Mouse (Mus musculus) ES-E14 (cell line): ENCODE results near the gene Ceacam18. TPM values are rescaled to one million over a fixed set of nuclear protein-coding genes. Genes with fewer than 3 reads are reported as not detected.
"Not testable (repeated sequence)": the region's sequence is repeated elsewhere in the genome, so short reads cannot be mapped to it uniquely, and the experiment has no call there.

Experiments
- DNase-seq: peaks from one replicate; pipeline ENCODE4 v3.0.0-alpha.2; 2013; ENCODE audit warnings: low read depth, low spot score
- H3K27ac ChIP-seq: 2 replicates; pipeline ENCODE4 v1.5.1; 2012; ENCODE audit warnings: low read depth, mild to moderate bottlenecking, low read length, moderate library complexity, mixed read lengths; ENCODE audit not compliant: poor library complexity, insufficient read depth, severe bottlenecking
- H3K36me3 ChIP-seq: 2 replicates; pipeline ENCODE4 v1.6.1; 2012; ENCODE audit warnings: mild to moderate bottlenecking, low read length, moderate library complexity, mixed read lengths; ENCODE audit not compliant: control insufficient read depth, poor library complexity, insufficient read depth, severe bottlenecking
- H3K4me1 ChIP-seq, 2 experiments: fragments of 150-350 bp in 1 of 2; sonication (generic) in 1 of 2; 2 replicates each; pipeline ENCODE4 v1.6.1; 2012; ENCODE audit warnings: low read length in 2 of 2, mild to moderate bottlenecking in 1 of 2, mixed read lengths in 1 of 2; ENCODE audit not compliant: control insufficient read depth in 2 of 2, insufficient read depth in 2 of 2, poor library complexity in 1 of 2
- H3K4me3 ChIP-seq, 2 experiments: fragments of 150-350 bp in 1 of 2; sonication (generic) in 1 of 2; 2 replicates each; pipeline ENCODE4 v1.5.1; 2012; ENCODE audit warnings: low read length in 2 of 2, low read depth in 1 of 2, mild to moderate bottlenecking in 1 of 2, mixed read lengths in 1 of 2; ENCODE audit not compliant: insufficient read depth in 1 of 2, poor library complexity in 1 of 2, severe bottlenecking in 1 of 2
- H3K9ac ChIP-seq: 2 replicates; pipeline ENCODE4 v1.6.1; 2012; ENCODE audit warnings: low read depth, mild to moderate bottlenecking, low read length, mixed read lengths; ENCODE audit not compliant: poor library complexity, insufficient read depth, severe bottlenecking
- H3K9me3 ChIP-seq: fragments of 150-350 bp; sonication (generic); 2 replicates; pipeline ENCODE4 v1.6.1; 2012; ENCODE audit warnings: low read depth, mild to moderate bottlenecking, low read length; ENCODE audit not compliant: control insufficient read depth, insufficient read depth
- CHD2 ChIP-seq: IDR thresholded peaks from 2 replicates; pipeline ENCODE4 v1.6.1; 2014; ENCODE audit warnings: mild to moderate bottlenecking, low read depth, low read length, inconsistent platforms
- HCFC1 ChIP-seq: IDR thresholded peaks from 2 replicates; pipeline ENCODE4 v1.6.1; 2012; ENCODE audit warnings: low read length, inconsistent platforms, borderline replicate concordance; ENCODE audit not compliant: insufficient read depth
- MAFK ChIP-seq: IDR thresholded peaks from 2 replicates; pipeline ENCODE4 v1.6.1; 2014; ENCODE audit warnings: mild to moderate bottlenecking, low read depth, low read length, inconsistent platforms; ENCODE audit not compliant: insufficient read depth
- ZC3H11A ChIP-seq: IDR thresholded peaks from 2 replicates; pipeline ENCODE4 v1.6.1; 2012; ENCODE audit warnings: low read depth, mild to moderate bottlenecking, inconsistent platforms, low read length, borderline replicate concordance
- ZNF384 ChIP-seq: IDR thresholded peaks from 2 replicates; pipeline ENCODE4 v1.6.1; 2012; ENCODE audit warnings: low read depth, low read length, inconsistent platforms
- in situ Hi-C, 2 experiments: fragments of 600-800 bp; cut with MboI; formaldehyde crosslinking; loops; one replicate each; pipeline ENCODE4 v1.15.1; 2025; ENCODE audit warnings: low sequenced_read_pairs in 2 of 2, inconsistent platforms in 1 of 2; ENCODE audit not compliant: unreplicated experiment in 2 of 2
- total RNA-seq: library from RNA; depleted of rRNA; stranded (reverse); fragments of 300-350 nt; gene quantifications from 2 replicates; pipeline ENCODE4 v1.2.3, GENCODE M21; 2012; rRNA removed

The Ceacam18 gene
- total RNA-seq, 1 experiment = not detected

- TF ChIP-seq HCFC1 = no peak
- peak; percentile 15; the same call in 1 of the 2 replicates for TF ChIP-seq ZC3H11A
- H3K27ac ChIP-seq = no peak overlapping the region
- H3K9ac ChIP-seq = no peak overlapping the region
- H3K4me1 ChIP-seq = peaks cover 2 to 9% of the 10 kb centered on the region in 2 experiments; a peak in 1 of 4 replicates
- in situ Hi-C loops = loop anchor here (25.0 kb wide), 1 partner anchor 209 kb away; the partner anchor contains the start of gene Klk4 (in 2 of the 2)
- H3K36me3 ChIP-seq = peaks cover 4% of the 10 kb centered on the region; the same call in 1 of the 2 replicates
- no peaks in the 10 kb centered on the region for H3K9me3 ChIP-seq
- DNase-seq = no peak
- H3K4me3 ChIP-seq = no peak overlapping the region
Measured at GRCm38 (mm10) chr7:43678517-43678916, 44.0 kb downstream of the Ceacam18 start.

GRCm38 (mm10) chr7:43680960-43681359, 46.5 kb downstream of the Ceacam18 start:
- Histone ChIP-seq H3K9ac (no peak overlapping the region), H3K27ac (no peak overlapping the region), H3K36me3 (peaks cover 4% of the 10 kb centered on the region; the same call in 1 of the 2 replicates), H3K4me3 (no peak overlapping the region), H3K9me3 (no peaks in the 10 kb centered on the region), H3K4me1 (peaks cover 2 to 8% of the 10 kb centered on the region in 2 experiments; a peak in 2 of 4 replicates)
- DNase-seq = no peak
- in situ Hi-C loops = loop anchor here (25.0 kb wide), 1 partner anchor 206 kb away; the partner anchor contains the start of gene Klk4 (in 2 of the 2)
- TF ChIP-seq ZC3H11A = peak; percentile 71; the same call in 1 of the 2 replicates
- no peak for TF ChIP-seq MAFK

GRCm38 (mm10) chr7:43682511-43682910, 48.0 kb downstream of the Ceacam18 start:
- H3K9ac ChIP-seq, H3K27ac ChIP-seq, H3K4me3 ChIP-seq, H3K9me3 ChIP-seq, H3K36me3 ChIP-seq, DNase-seq, H3K4me1 ChIP-seq: not testable (repeated sequence)
- in situ Hi-C loops = loop anchor here (25.0 kb wide), 1 partner anchor 205 kb away; the partner anchor contains the start of gene Klk4 (in 2 of the 2)

- Histone ChIP-seq H3K4me1 (peaks cover 0 to 2% of the 10 kb centered on the region in 2 experiments; a peak in 2 of 4 replicates), H3K4me3 (no peak overlapping the region), H3K36me3 (no peaks in the 10 kb centered on the region), H3K27ac (no peak overlapping the region), H3K9me3 (no peaks in the 10 kb centered on the region), H3K9ac (no peak overlapping the region)
- no peak for TF ChIP-seq CHD2
- in situ Hi-C loops = loop anchor here (25.0 kb wide), 1 partner anchor 202 kb away; the partner anchor contains the start of gene Klk4 (in 2 of the 2)
- no peak for DNase-seq
Measured at GRCm38 (mm10) chr7:43685088-43685487, 50.6 kb downstream of the Ceacam18 start.

GRCm38 (mm10) chr7:43690118-43690517, 55.6 kb downstream of the Ceacam18 start, which contains the start of gene Klk14:
TSS of gene Klk14 (plus strand) at chr7:43690418.
- no peak for TF ChIP-seq ZNF384
- TF ChIP-seq CHD2 = no peak
- TF ChIP-seq ZC3H11A = no peak
- TF ChIP-seq HCFC1 = no peak
- no peak for TF ChIP-seq MAFK
- H3K36me3 ChIP-seq = no peaks in the 10 kb centered on the region
- in situ Hi-C loops = loop anchor here (25.0 kb wide), 1 partner anchor 197 kb away; the partner anchor contains the start of gene Klk4 (in 2 of the 2)
- no peak within 1 kb of the TSS for H3K4me3 ChIP-seq
- no peaks in the 10 kb centered on the region for H3K9me3 ChIP-seq
- DNase-seq = no peak
- H3K27ac ChIP-seq = no peak within 1 kb of the TSS
- H3K4me1 ChIP-seq = no peaks in the 10 kb centered on the region; a peak in 1 of 4 replicates
- H3K9ac ChIP-seq = no peak within 1 kb of the TSS

Other genes with a start within 250 kb of the Ceacam18 start
- 1.6 and 1.9 TPM in 2 replicates for gene Siglecg, start 226.5 kb upstream of the Ceacam18 start, total RNA-seq
- gene Lim2, start 207.0 kb upstream of the Ceacam18 start, total RNA-seq = 0.79 and 1.1 TPM in 2 replicates
- gene Nkg7, start 197.6 kb upstream of the Ceacam18 start, total RNA-seq = 0.37 and 0.62 TPM in 2 replicates
- not detected in 2 replicates for gene Cldnd2, start 193.9 kb upstream of the Ceacam18 start, total RNA-seq
- 126 and 134 TPM in 2 replicates for gene Etfb, start 190.6 kb upstream of the Ceacam18 start, total RNA-seq
- not detected in 2 replicates for gene Gm45233, start 190.6 kb upstream of the Ceacam18 start, total RNA-seq
- 2.9 and 3.6 TPM in 2 replicates for gene Vsig10l, start 171.6 kb upstream of the Ceacam18 start, total RNA-seq
- 0.95 and 1.7 TPM in 2 replicates for gene Iglon5, start 144.6 kb upstream of the Ceacam18 start, total RNA-seq
- gene 4931406B18Rik, start 128.8 kb upstream of the Ceacam18 start, total RNA-seq = not detected in 2 replicates
- 0.04 and 0.16 TPM in 2 replicates for gene Cd33, start 90.3 kb upstream of the Ceacam18 start, total RNA-seq
- 1.9 and 2.1 TPM in 2 replicates for gene Zfp658, start 72.5 kb upstream of the Ceacam18 start, total RNA-seq
- 9.2 and 9.9 TPM in 2 replicates for gene Zfp719, start 55.1 kb upstream of the Ceacam18 start, total RNA-seq
- gene Zfp819, start 27.5 kb upstream of the Ceacam18 start, total RNA-seq = 13.0 and 17.7 TPM in 2 replicates
- not detected in 2 replicates for gene Siglece, start 25.5 kb downstream of the Ceacam18 start, total RNA-seq
- gene Ctu1, start 37.3 kb downstream of the Ceacam18 start, total RNA-seq = 9.6 and 10.0 TPM in 2 replicates
- 0.18 TPM in 1 of 2 replicates, not detected in the other for gene Klk14, start 55.7 kb downstream of the Ceacam18 start, total RNA-seq
- 0.36 and 1.5 TPM in 2 replicates for gene Klk13, start 77.9 kb downstream of the Ceacam18 start, total RNA-seq
- not detected in 2 replicates for gene Klk12, start 134.2 kb downstream of the Ceacam18 start, total RNA-seq
- 1.7 and 2.4 TPM in 2 replicates for gene Klk11, start 139.9 kb downstream of the Ceacam18 start, total RNA-seq
- 4.4 TPM in 2 replicates for gene Klk10, start 146.3 kb downstream of the Ceacam18 start, total RNA-seq
- 0.13 TPM in 1 of 2 replicates, not detected in the other for gene Klk9, start 157.2 kb downstream of the Ceacam18 start, total RNA-seq
- 24.9 and 63.7 TPM in 2 replicates for gene Klk8, start 162.9 kb downstream of the Ceacam18 start, total RNA-seq
- 0.16 and 0.49 TPM in 2 replicates for gene Klk7, start 176.6 kb downstream of the Ceacam18 start, total RNA-seq
- 0.21 and 0.54 TPM in 2 replicates for gene Klk6, start 189.8 kb downstream of the Ceacam18 start, total RNA-seq
- not detected in 2 replicates for gene Klk5, start 207.3 kb downstream of the Ceacam18 start, total RNA-seq
- not detected in 2 replicates for gene Klk4, start 246.5 kb downstream of the Ceacam18 start, total RNA-seq